Mouse (Mus musculus): ENCODE data around the gene Lmx1a.

DNA sequence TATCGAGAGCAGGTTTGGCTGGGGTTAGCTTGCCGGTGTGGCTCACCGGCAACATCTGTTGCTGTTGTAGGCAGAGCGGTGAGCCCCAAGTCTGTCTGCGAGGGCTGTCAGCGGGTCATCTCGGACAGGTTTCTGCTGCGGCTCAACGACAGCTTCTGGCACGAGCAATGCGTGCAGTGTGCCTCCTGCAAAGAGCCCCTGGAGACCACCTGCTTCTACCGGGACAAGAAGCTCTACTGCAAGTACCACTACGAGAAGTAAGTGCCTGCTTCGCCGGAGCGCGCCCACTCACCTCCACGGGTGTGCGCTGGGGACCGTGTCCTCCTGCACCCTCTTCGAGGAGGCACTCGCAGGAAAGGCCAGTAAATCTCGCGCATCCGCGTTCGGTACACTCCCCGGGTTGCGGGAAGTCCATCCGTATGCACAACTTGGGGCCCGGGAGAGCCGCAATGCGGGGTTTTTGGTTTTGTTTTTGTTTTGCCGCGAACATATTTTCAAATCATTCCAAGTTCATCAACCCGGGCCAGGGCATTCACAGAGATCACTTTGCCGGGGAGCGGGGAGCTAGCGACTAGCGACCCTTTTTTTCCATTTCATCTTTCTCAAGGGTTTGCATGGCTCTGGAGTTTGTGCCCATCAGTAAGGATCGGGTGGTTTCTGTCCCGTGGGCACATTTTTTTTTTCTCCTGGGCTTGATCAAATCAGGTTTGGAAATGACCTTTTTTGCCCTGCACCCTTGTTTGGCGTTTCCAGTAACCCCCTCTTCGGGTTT lies 3.1 kb downstream of the Lmx1a start:
- TF ChIP-seq POLR2A (IDR thresholded peaks at IDR 0.05; ENCODE audit: borderline replicate concordance, extremely low read depth, low read depth, low read length) (no peak), CTCF (IDR thresholded peaks at IDR 0.05; ENCODE audit: insufficient read depth, low read length) (no peak)

Data from lung, adult 2 months (tissue).